Mouse (Mus musculus) left cerebral cortex, adult 2 months (tissue): ENCODE measurements at regions not wholly inside any gene's neighbourhood (a gene's known extent, or its start where the extent isn't known, plus 50 kb on each side); places are given as distances from the start of the nearest gene placed in this dataset.

ENCODE experiments used
- DNase-seq, 2 experiments: peaks; one replicate each; pipeline ENCODE4 v3.0.0; 2021 to 2022; ENCODE audit warnings: low spot score in 2 of 2, mixed read lengths in 1 of 2; ENCODE audit errors: extremely low spot score in 1 of 2
- H3K27ac ChIP-seq: fragments of 200-600 bp; 2 replicates; pipeline ENCODE4 v1.8.1; 2022
- H3K4me3 ChIP-seq: fragments of 200-600 bp; 2 replicates; pipeline ENCODE4 v1.8.1; 2022
- CTCF ChIP-seq: fragments of 200-600 bp; IDR thresholded peaks from 2 replicates; pipeline ENCODE4 v1.8.1; 2022; ENCODE audit warnings: antibody characterized with exemption, mild to moderate bottlenecking, moderate library complexity
- intact Hi-C: fragments of 180-260 bp; cut with DNase I; formaldehyde crosslinking; loops from one replicate; pipeline ENCODE4 v1.15.1; 2025

- Histone ChIP-seq H3K27ac (no peak overlapping the region), H3K4me3 (no peak overlapping the region)
- intact Hi-C loops, result loop anchor here (2.0 to 10.0 kb wide), 2 partner anchors 30 to 340 kb away; no protein-coding TSS in a partner anchor
- TF ChIP-seq CTCF, result no peak
- no peak for DNase-seq
Observed at GRCm38 (mm10) chr9:26604552-26604951, 129.0 kb upstream of the B3gat1 start.

DNA sequence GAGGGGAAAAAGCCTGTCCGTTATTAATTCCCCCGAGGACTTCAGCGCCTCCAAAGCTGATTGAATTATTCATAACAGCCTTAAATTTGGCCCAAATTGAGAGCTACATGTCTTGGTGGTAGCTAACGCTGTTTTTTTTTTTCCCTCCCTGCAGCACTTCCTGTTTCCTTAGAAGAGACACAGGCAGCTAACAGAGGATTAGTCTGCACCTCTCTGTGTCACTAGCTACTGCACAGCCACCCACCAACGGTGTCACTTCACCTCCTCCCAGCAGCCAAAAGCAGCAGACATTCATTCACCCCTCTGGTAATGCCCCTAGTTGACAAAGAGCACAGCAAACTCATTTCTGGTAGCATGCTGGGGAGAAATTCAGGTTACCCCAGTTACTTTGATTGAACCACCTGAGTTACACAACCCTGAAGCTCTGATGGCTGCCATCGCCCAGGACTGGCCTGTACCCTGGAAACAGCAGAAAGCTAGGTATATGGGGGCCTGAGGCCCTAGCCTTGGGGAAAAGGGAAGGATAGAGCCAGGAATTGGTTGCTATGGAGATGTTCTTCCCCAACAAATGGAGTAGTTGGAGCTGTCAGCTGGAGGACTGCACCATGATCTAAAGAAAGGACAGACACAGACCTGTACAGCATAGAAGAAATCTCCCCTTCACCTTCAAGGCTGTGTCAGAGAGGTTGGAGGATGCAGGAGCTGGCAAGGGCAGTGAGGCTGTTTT, 121.7 kb upstream of the B3gat1 start:
- DNase-seq, result peak in 1 of 2 experiments; percentile 17
- H3K4me3 ChIP-seq, result no peak overlapping the region
- H3K27ac ChIP-seq, result peak overlapping the region; percentile 64
- TF ChIP-seq CTCF, result no peak
- intact Hi-C loops, result no loop called here

GRCm38 (mm10) chr9:26622840-26623448, 110.6 kb upstream of the B3gat1 start:
- intact Hi-C loops, result no loop called here
- H3K27ac ChIP-seq, result no peak overlapping the region
- DNase-seq, result no peak
- TF ChIP-seq CTCF, result no peak
- no peak overlapping the region for H3K4me3 ChIP-seq

- Histone ChIP-seq H3K4me3 (no peak overlapping the region), H3K27ac (no peak overlapping the region)
- intact Hi-C loops, result no loop called here
- no peak for TF ChIP-seq CTCF
- no peak for DNase-seq
Observed at GRCm38 (mm10) chr9:26625171-26625937, 108.2 kb upstream of the B3gat1 start.

DNA sequence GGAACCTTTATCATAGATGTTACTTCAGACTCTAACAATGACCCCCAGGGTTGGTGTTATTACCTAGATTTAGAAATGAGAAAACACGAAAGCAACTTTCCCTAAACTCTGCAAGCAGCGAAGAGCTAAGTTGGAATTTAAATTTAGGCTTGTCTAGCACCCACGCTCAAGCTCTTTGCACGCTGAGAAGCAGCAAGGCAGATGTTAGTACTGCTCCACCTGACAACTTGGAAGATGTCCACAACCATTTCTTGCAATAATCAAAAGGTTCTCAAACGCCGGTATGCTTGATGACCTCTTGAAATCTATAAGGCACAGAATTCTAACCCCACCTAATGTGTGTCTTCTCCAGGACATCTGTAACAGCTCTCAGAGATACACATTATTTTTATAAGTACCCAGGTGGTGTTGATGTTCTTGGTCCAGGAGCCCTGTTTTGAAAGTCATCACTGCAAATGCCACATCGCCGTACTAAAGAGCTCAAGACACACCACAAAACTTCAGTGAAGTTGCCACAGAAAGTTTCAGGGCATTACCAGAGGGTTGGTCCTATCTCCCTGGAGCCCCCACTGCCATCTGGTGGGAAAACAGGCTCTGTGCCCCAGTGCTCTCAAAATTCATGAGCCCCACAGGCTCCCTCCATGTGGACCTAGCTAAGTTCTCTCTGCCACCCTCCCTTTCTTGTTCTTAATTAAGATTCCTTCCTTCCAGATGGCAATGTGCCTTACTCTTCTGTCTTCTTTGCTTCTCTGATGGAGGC, 100.5 kb upstream of the B3gat1 start:
- peak overlapping the region; percentile 50; the same call in 1 of the 2 replicates for H3K27ac ChIP-seq
- intact Hi-C loops, result loop anchor here (1.0 to 10.0 kb wide), 6 partner anchors 68 to 938 kb away; no protein-coding TSS in a partner anchor
- peak; percentile 50 to 55 for DNase-seq
- TF ChIP-seq CTCF, result peak; percentile 46
- no peak overlapping the region for H3K4me3 ChIP-seq

DNA sequence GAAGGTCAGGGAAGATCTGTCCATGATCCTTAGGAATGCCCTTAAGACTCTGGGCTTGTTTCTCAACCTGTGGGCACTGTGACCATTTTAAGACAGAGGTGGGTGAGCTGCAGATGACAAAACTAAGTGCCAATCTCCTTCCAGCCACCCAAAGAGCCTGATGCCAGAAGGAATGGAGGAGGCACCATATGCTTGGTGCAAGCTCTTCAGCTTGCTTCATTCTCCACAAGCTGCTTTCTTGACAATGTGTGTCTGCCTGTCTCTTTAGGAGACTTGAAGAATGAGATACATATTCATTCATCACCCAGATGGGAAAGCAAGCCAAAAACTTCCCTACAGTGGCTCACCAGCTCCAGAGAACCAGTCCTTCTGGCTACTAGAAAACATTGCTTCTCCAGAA, 98.3 kb upstream of the B3gat1 start:
- intact Hi-C loops, result loop anchor here (2.0 to 10.0 kb wide), 6 partner anchors 30 to 940 kb away; no protein-coding TSS in a partner anchor
- no peak for TF ChIP-seq CTCF
- no peak overlapping the region for H3K4me3 ChIP-seq
- DNase-seq, result peak; percentile 61 to 73
- peak overlapping the region; percentile 89 for H3K27ac ChIP-seq

- no peak overlapping the region for H3K27ac ChIP-seq
- no peak overlapping the region for H3K4me3 ChIP-seq
- no peak for TF ChIP-seq CTCF
- intact Hi-C loops, result loop anchor here (10.0 kb wide), 3 partner anchors 514 to 944 kb away; no protein-coding TSS in a partner anchor
- DNase-seq, result no peak
Observed at GRCm38 (mm10) chr9:26638586-26638985, 94.9 kb upstream of the B3gat1 start.

DNA sequence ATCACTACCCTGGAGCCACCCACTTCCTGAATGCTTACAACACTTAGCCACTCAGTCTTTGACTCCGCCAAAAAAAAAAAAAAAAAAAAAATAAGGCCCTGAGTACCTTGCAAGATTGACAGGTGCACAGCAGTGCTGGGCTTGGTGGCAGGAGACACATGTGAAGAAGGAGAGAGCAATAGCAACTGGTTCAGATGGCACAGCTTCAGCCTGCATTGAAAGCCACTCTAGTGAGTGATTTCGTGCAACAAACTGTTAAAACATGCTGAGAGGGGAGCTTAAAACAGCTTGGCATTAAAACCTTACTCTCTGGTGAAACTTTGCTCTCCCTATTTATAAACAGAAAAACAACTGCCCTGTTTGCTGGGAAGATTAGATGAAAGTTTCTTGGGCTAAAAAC, 91.2 kb upstream of the B3gat1 start:
- intact Hi-C loops, result no loop called here
- no peak for DNase-seq
- Histone ChIP-seq H3K4me3 (no peak overlapping the region), H3K27ac (no peak overlapping the region)
- TF ChIP-seq CTCF, result no peak

- no peak overlapping the region for H3K4me3 ChIP-seq
- DNase-seq, result no peak
- intact Hi-C loops, result no loop called here
- no peak for TF ChIP-seq CTCF
- H3K27ac ChIP-seq, result no peak overlapping the region
Observed at GRCm38 (mm10) chr9:26642831-26643230, 90.7 kb upstream of the B3gat1 start.

GRCm38 (mm10) chr9:26649506-26649905, 84.0 kb upstream of the B3gat1 start:
- TF ChIP-seq CTCF, result no peak
- intact Hi-C loops, result no loop called here
- no peak overlapping the region for H3K4me3 ChIP-seq
- DNase-seq, result peak in 1 of 2 experiments; percentile 25
- H3K27ac ChIP-seq, result peak overlapping the region; percentile 36

DNA sequence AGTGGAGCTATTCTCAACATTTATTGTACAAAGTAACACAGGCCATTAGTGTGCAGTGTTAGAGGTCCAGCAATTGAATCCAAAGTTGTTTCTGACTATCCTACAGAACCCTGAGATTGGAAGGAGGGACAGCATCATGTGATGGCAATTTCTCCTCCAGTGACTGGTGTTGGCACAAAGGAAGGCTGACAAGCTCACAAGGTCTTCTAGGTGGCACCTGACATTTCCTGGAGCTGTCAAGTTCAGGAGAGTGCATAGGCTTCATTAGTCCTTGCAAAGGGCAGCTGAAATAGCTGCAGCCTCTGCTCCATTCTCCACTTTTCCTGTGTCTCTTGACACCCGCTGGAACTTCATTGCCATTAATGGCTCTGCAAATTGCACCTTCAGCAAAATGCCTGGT, 80.6 kb upstream of the B3gat1 start:
- no peak for TF ChIP-seq CTCF
- Histone ChIP-seq H3K27ac (no peak overlapping the region), H3K4me3 (no peak overlapping the region)
- intact Hi-C loops, result no loop called here
- DNase-seq, result no peak
